Mouse (Mus musculus): ENCODE measurements around the gene Plce1.

GRCm38 (mm10) chr19:38488103-38488912 lies 7.4 kb downstream of the Plce1 start:
- no peak for TF ChIP-seq POLR2A (IDR thresholded peaks at IDR 0.05; ENCODE audit: insufficient read depth, low read depth, low read length)
- no peak for TF ChIP-seq CTCF (IDR thresholded peaks at IDR 0.05; ENCODE audit: insufficient read depth, low read depth, low read length)

Data from olfactory bulb, adult 2 months (tissue).